8 mouse cellular contexts compared by ENCODE assay signal in the genomic region with DNA sequence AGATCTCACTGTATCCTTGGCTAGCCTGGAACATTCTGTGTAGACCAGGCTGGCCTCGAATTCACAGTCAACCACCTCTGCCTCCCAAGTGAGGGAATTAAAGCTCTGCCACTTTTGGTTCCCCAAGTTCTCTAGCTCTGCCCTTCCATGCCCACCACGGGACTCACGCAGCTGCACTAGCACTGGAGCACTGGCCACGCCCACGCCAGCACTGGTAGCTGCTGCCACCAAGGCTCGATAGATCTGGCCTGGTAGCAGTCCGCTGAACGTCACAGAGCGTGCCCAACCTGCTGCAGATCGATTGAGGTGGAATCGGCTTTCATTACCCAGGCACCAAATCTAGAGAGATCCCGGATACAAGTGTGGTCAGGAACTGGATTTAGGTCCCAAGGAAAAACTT. TPM values are rescaled to one million over a fixed set of nuclear protein-coding genes. Genes with fewer than 3 reads are reported as not detected.
DNase-seq lines count a peak whose midpoint lies in the region; ATAC-seq lines count a peak whose summit lies in the region.

No protein-coding gene starts in this region.

- H3K9me3 ChIP-seq in heart, embryonic 13.5 days, result no peaks in the 10 kb centered on the region
- H3K9me3 ChIP-seq in hindbrain, embryonic 14.5 days (ENCODE audit: control insufficient read depth, low read length), result no peaks in the 10 kb centered on the region
- no peaks in the 10 kb centered on the region for H3K9me3 ChIP-seq in lung, embryonic 15.5 days
- no peaks in the 10 kb centered on the region for H3K9me3 ChIP-seq in stomach, embryonic 15.5 days

- no peak for ATAC-seq in heart, embryonic 13.5 days (ENCODE audit: extremely low read depth, insufficient number of reproducible peaks, low FRiP score, low TSS enrichment)
- ATAC-seq in hindbrain, embryonic 14.5 days (ENCODE audit: low FRiP score), result peak; percentile 32; the same call in 1 of the 2 replicates
- peak; percentile 32 for ATAC-seq in lung, embryonic 15.5 days (ENCODE audit: borderline replicate concordance, extremely low read depth, low FRiP score, low TSS enrichment)
- peak; percentile 27; the same call in 1 of the 2 replicates for ATAC-seq in stomach, embryonic 15.5 days (ENCODE audit: insufficient read depth, low FRiP score, low read depth)

- peaks cover 26% of the 10 kb centered on the region; the same call in 1 of the 2 replicates for H3K27me3 ChIP-seq in heart, embryonic 13.5 days (replicated peaks)
- H3K27me3 ChIP-seq in hindbrain, embryonic 14.5 days (ENCODE audit: control insufficient read depth, insufficient read depth, low read length), result no peaks in the 10 kb centered on the region
- no peaks in the 10 kb centered on the region for H3K27me3 ChIP-seq in lung, embryonic 15.5 days
- H3K27me3 ChIP-seq in stomach, embryonic 15.5 days (replicated peaks), result no peaks in the 10 kb centered on the region; the same call in 1 of the 2 replicates

- peak overlapping the region; percentile 69; the same call in 1 of the 2 replicates for H3K9ac ChIP-seq in heart, embryonic 13.5 days
- H3K9ac ChIP-seq in hindbrain, embryonic 14.5 days, result peak overlapping the region; percentile 54
- H3K9ac ChIP-seq in lung, embryonic 15.5 days, result no peak overlapping the region
- H3K9ac ChIP-seq in stomach, embryonic 15.5 days, result no peak overlapping the region

- peaks cover 13% of the 10 kb centered on the region; the same call in 1 of the 2 replicates for H3K4me1 ChIP-seq in heart, embryonic 13.5 days
- no peaks in the 10 kb centered on the region for H3K4me1 ChIP-seq in hindbrain, embryonic 14.5 days (replicated peaks; ENCODE audit: control insufficient read depth, insufficient read depth, low read length)
- H3K4me1 ChIP-seq in lung, embryonic 15.5 days, result 0 out of 2 replicates have a peak, but pooled peaks cover 8% of the 10 kb centered on the region
- H3K4me1 ChIP-seq in stomach, embryonic 15.5 days, result 0 out of 2 replicates have a peak, but pooled peaks cover 5% of the 10 kb centered on the region

- peak overlapping the region; percentile 44 for H3K4me3 ChIP-seq in heart, embryonic 13.5 days
- peak overlapping the region; percentile 21; the same call in 1 of the 2 replicates for H3K4me3 ChIP-seq in hindbrain, embryonic 14.5 days (replicated peaks; ENCODE audit: low read length)
- H3K4me3 ChIP-seq in lung, embryonic 15.5 days, result peak overlapping the region; percentile 30; the same call in 1 of the 2 replicates
- peak overlapping the region; percentile 33; the same call in 1 of the 2 replicates for H3K4me3 ChIP-seq in stomach, embryonic 15.5 days (replicated peaks)

- H3K4me2 ChIP-seq in heart, embryonic 13.5 days, result peak overlapping the region; percentile 72
- H3K4me2 ChIP-seq in hindbrain, embryonic 14.5 days (replicated peaks), result peak overlapping the region; percentile 55
- peak overlapping the region; percentile 61 for H3K4me2 ChIP-seq in lung, embryonic 15.5 days
- peak overlapping the region; percentile 73 for H3K4me2 ChIP-seq in stomach, embryonic 15.5 days

- no peak overlapping the region for H3K27ac ChIP-seq in heart, embryonic 13.5 days (replicated peaks)
- H3K27ac ChIP-seq in hindbrain, embryonic 14.5 days, result no peak overlapping the region
- H3K27ac ChIP-seq in lung, embryonic 15.5 days, result no peak overlapping the region
- no peak overlapping the region for H3K27ac ChIP-seq in stomach, embryonic 15.5 days

- 26% methylated on average over 12 of the region's 12 CpGs for WGBS in heart, embryonic 13.5 days
- WGBS in hindbrain, embryonic 14.5 days, result 19% methylated on average over 12 of the region's 12 CpGs
- WGBS in lung, embryonic 15.5 days, result 25% methylated on average over 12 of the region's 12 CpGs
- 20% methylated on average over 12 of the region's 12 CpGs for WGBS in stomach, embryonic 15.5 days

- H3K36me3 ChIP-seq in heart, embryonic 13.5 days, result no peaks in the 10 kb centered on the region
- H3K36me3 ChIP-seq in hindbrain, embryonic 14.5 days (replicated peaks; ENCODE audit: control insufficient read depth, insufficient read depth), result no peaks in the 10 kb centered on the region
- no peaks in the 10 kb centered on the region for H3K36me3 ChIP-seq in lung, embryonic 15.5 days
- no peaks in the 10 kb centered on the region for H3K36me3 ChIP-seq in stomach, embryonic 15.5 days

- DNase-seq in heart, adult 9 months (ENCODE audit: low spot score in 2 of 2), result no peak
- DNase-seq in adrenal gland, postnatal 36 days, result peak; percentile 45 to 68
- peak; percentile 35 for DNase-seq in hindbrain, embryonic 14.5 days (ENCODE audit: low spot score)
- DNase-seq in layer of hippocampus, adult 11-12 months (ENCODE audit: low spot score), result no peak
- DNase-seq in cerebellum, adult 9-11 months, result no peak

RNA-seq across cellular contexts. Expression of a gene that starts 11.8 kb away (rescaled TPM):
- polyA plus RNA-seq in heart, embryonic 13.5 days (2015; fragmentation: Nextera tagmentation; extraction: Ambion mirVana), result 0.14 and 0.17 TPM in 2 replicates
- under 1 TPM; 0.76 to 0.86 TPM for total RNA-seq in adrenal gland, postnatal 36 days (2021)
- 13.3 and 20.5 TPM in 2 replicates for polyA plus RNA-seq in hindbrain, embryonic 14.5 days (2014; fragmentation: Nextera tagmentation; extraction: Ambion mirVana)
- polyA plus RNA-seq in lung, embryonic 15.5 days (2015; fragmentation: Nextera tagmentation; extraction: Ambion mirVana), result 0.18 and 0.21 TPM in 2 replicates
- polyA plus RNA-seq in stomach, embryonic 15.5 days (2015; fragmentation: Nextera tagmentation; extraction: Ambion mirVana), result 0.08 and 0.15 TPM in 2 replicates

RNA-seq across cellular contexts. Expression of a gene that starts 19.5 kb away (rescaled TPM):
- polyA plus RNA-seq in heart, embryonic 13.5 days (2015; fragmentation: Nextera tagmentation; extraction: Ambion mirVana), result 7.4 and 8.8 TPM in 2 replicates
- total RNA-seq in adrenal gland, postnatal 36 days (2021), result 10 to 100 TPM; 21.7 to 33.5 TPM
- 4.8 and 5.9 TPM in 2 replicates for polyA plus RNA-seq in hindbrain, embryonic 14.5 days (2014; fragmentation: Nextera tagmentation; extraction: Ambion mirVana)
- polyA plus RNA-seq in lung, embryonic 15.5 days (2015; fragmentation: Nextera tagmentation; extraction: Ambion mirVana), result 20.6 and 23.7 TPM in 2 replicates
- 9.9 and 11.3 TPM in 2 replicates for polyA plus RNA-seq in stomach, embryonic 15.5 days (2015; fragmentation: Nextera tagmentation; extraction: Ambion mirVana)

RNA-seq across cellular contexts. Expression of a gene that starts 54.1 kb away (rescaled TPM):
- 0.07 TPM in 1 of 2 replicates, not detected in the other for polyA plus RNA-seq in heart, embryonic 13.5 days (2015; fragmentation: Nextera tagmentation; extraction: Ambion mirVana)
- under 1 TPM in 1 of 2 experiments, not detected in 1; 0.20 TPM for total RNA-seq in adrenal gland, postnatal 36 days (2021)
- 16.8 and 18.5 TPM in 2 replicates for polyA plus RNA-seq in hindbrain, embryonic 14.5 days (2014; fragmentation: Nextera tagmentation; extraction: Ambion mirVana)
- 0.11 and 0.14 TPM in 2 replicates for polyA plus RNA-seq in lung, embryonic 15.5 days (2015; fragmentation: Nextera tagmentation; extraction: Ambion mirVana)
- polyA plus RNA-seq in stomach, embryonic 15.5 days (2015; fragmentation: Nextera tagmentation; extraction: Ambion mirVana), result 0.06 and 0.14 TPM in 2 replicates

Comparison
In these comparisons a context has a peak if more than half of its experiments do, and no peak if none do; other contexts are left out.
1. H3K9ac ChIP-seq: peak in heart, embryonic 13.5 days (single experiment) and hindbrain, embryonic 14.5 days (single experiment); none in lung, embryonic 15.5 days (single experiment) and stomach, embryonic 15.5 days (single experiment).
2. DNase-seq: peak in adrenal gland, postnatal 36 days (2 of 2) and hindbrain, embryonic 14.5 days (single experiment); none in heart, adult 9 months (0 of 2), layer of hippocampus, adult 11-12 months (single experiment) and cerebellum, adult 9-11 months (single experiment).
3. RNA of a gene that starts 11.8 kb away (polyA plus RNA-seq): 13.3 to 20.5 TPM in hindbrain, embryonic 14.5 days; 0.18 to 0.21 TPM in lung, embryonic 15.5 days, 0.14 to 0.17 TPM in heart, embryonic 13.5 days and 0.08 to 0.15 TPM in stomach, embryonic 15.5 days; every median in the first group is over 10 times any median in the second.
4. RNA of a gene that starts 54.1 kb away (polyA plus RNA-seq): 16.8 to 18.5 TPM in hindbrain, embryonic 14.5 days; 0.11 to 0.14 TPM in lung, embryonic 15.5 days, 0.07 TPM in heart, embryonic 13.5 days and 0.06 to 0.14 TPM in stomach, embryonic 15.5 days; every median in the first group is over 10 times any median in the second.
5. Peak in every context shown above with its lines, with median percentiles within 50 percentile points of each other: H3K4me2 ChIP-seq and H3K4me3 ChIP-seq.